Mouse (Mus musculus): ENCODE measurements at regions not wholly inside any gene's neighbourhood (a gene's known extent, or its start where the extent isn't known, plus 50 kb on each side); places are given as distances from the start of the nearest gene placed in this dataset.

- intact Hi-C loops (cut with DNase I), result no loop called here
These were observed 96.1 kb downstream of the Cct6b start for GRCm38 (mm10) chr11:82668026-82668425.

GRCm38 (mm10) chr11:82664076-82664475 lies 100.0 kb downstream of the Cct6b start:
- intact Hi-C loops (cut with DNase I), result no loop called here

- intact Hi-C loops (cut with DNase I), result no loop called here
These were observed 102.0 kb downstream of the Cct6b start for GRCm38 (mm10) chr11:82662086-82662485.

- intact Hi-C loops (cut with DNase I), result no loop called here
These were observed 112.4 kb downstream of the Cct6b start for GRCm38 (mm10) chr11:82651751-82652150.

- intact Hi-C loops (cut with DNase I), result no loop called here
These were observed 125.6 kb downstream of the Cct6b start for GRCm38 (mm10) chr11:82638513-82638912.

GRCm38 (mm10) chr11:82632191-82632590 lies 131.9 kb downstream of the Cct6b start:
- intact Hi-C loops (cut with DNase I), result no loop called here

- intact Hi-C loops (cut with DNase I), result no loop called here
These were observed 132.7 kb downstream of the Cct6b start for GRCm38 (mm10) chr11:82631387-82631786.

GRCm38 (mm10) chr11:82626501-82627111 lies 137.5 kb downstream of the Cct6b start:
- intact Hi-C loops (cut with DNase I), result no loop called here

GRCm38 (mm10) chr11:82621061-82621460 lies 143.1 kb downstream of the Cct6b start:
- intact Hi-C loops (cut with DNase I), result loop anchor here (5.0 kb wide), 1 partner anchor 384 kb away; no protein-coding TSS in a partner anchor

GRCm38 (mm10) chr11:82619418-82619817 lies 144.7 kb downstream of the Cct6b start:
- intact Hi-C loops (cut with DNase I), result no loop called here

GRCm38 (mm10) chr11:82618457-82618856 lies 145.7 kb downstream of the Cct6b start:
- intact Hi-C loops (cut with DNase I), result no loop called here

- intact Hi-C loops (cut with DNase I), result no loop called here
These were observed 147.3 kb downstream of the Cct6b start for GRCm38 (mm10) chr11:82616856-82617255.

GRCm38 (mm10) chr11:82614356-82614755 lies 149.8 kb downstream of the Cct6b start:
- intact Hi-C loops (cut with DNase I), result loop anchor here (5.0 kb wide), 1 partner anchor 382 kb away; no protein-coding TSS in a partner anchor

GRCm38 (mm10) chr11:82613503-82613902 lies 150.6 kb downstream of the Cct6b start:
- intact Hi-C loops (cut with DNase I), result loop anchor here (2.0 to 5.0 kb wide), 2 partner anchors 277 to 381 kb away; partner anchors contain the start of gene Rad51d

- intact Hi-C loops (cut with DNase I), result loop anchor here (2.0 to 5.0 kb wide), 2 partner anchors 279 to 380 kb away; partner anchors contain the start of gene Rad51d
These were observed 152.1 kb downstream of the Cct6b start for GRCm38 (mm10) chr11:82612026-82612425.

- intact Hi-C loops (cut with DNase I), result no loop called here
These were observed 155.2 kb downstream of the Cct6b start for GRCm38 (mm10) chr11:82608963-82609362.

GRCm38 (mm10) chr11:82607661-82608060 lies 156.5 kb downstream of the Cct6b start:
- intact Hi-C loops (cut with DNase I), result no loop called here

GRCm38 (mm10) chr11:82604251-82604835 lies 159.8 kb downstream of the Cct6b start:
- intact Hi-C loops (cut with DNase I), result no loop called here

GRCm38 (mm10) chr11:82602818-82603217 lies 161.3 kb downstream of the Cct6b start:
- intact Hi-C loops (cut with DNase I), result no loop called here

GRCm38 (mm10) chr11:82602250-82602649 lies 161.9 kb downstream of the Cct6b start:
- intact Hi-C loops (cut with DNase I), result no loop called here

- intact Hi-C loops (cut with DNase I), result no loop called here
These were observed 164.0 kb downstream of the Cct6b start for GRCm38 (mm10) chr11:82600151-82600550.

- intact Hi-C loops (cut with DNase I), result no loop called here
These were observed 166.4 kb downstream of the Cct6b start for GRCm38 (mm10) chr11:82597757-82598156.

- intact Hi-C loops (cut with DNase I), result no loop called here
These were observed 167.3 kb downstream of the Cct6b start for GRCm38 (mm10) chr11:82596801-82597200.
